Comparison of ENCODE assay signal across 9 mouse cellular contexts in the genomic region with DNA sequence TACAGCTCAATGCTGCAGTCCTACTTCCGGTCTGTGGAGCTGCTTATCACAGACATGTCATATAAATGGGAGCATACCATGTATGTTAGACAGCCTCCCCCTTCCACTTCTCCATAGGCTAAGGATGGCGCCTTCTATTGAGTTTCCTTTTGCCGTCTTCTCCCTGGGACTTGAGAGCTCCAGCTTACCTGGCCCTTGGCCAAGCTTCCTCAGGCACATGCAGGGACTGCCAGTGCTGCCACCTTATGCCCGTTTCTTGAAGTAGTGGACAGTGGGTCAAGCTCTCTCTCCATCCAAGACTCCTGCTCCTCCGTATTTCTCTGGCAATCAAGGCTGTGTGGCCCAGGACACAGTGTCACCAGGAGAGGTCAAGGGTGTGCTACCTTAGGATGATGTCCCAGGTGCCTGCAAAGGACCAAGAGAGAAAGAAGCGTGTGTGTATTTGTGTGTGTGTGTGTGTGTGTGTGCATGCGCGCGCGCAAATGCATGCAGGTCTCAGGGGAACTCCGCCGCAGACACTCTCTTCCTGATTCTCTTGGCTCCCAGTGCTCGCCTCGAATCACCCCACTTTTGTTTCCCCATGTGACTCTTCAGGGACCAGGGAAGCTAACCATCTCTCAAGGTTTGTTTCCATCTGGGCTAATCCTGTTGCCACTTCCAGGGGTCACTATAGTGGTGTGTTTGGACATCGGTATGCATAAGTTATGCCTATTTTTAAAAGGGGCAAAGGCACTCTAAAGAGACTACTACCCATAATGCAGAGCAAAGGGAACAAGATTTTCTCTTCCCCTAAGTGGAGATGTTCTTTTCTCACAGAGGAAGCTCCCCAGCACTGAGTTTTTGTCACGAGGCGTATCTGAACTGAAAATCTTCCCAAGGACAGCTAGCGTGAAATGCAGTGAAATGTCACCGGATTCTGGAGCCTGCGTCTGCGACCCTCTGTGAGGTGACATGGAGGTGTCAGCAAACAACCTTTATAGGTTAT. TPM values are rescaled to one million over a fixed set of nuclear protein-coding genes. Genes with fewer than 3 reads are reported as not detected.
A peak's percentile ranks its signal among the peaks of the same experiment; 100 is the strongest.
DNase-seq lines count a peak whose midpoint lies in the region; ATAC-seq and TF ChIP-seq lines count a peak whose summit lies in the region.
"Had no signal": no experiment of that assay in that cellular context is flagged by ENCODE, and none has a peak within 500 bp of the region (broad histone marks: within the 10 kb centered on the region; RNA-seq: fewer than 3 reads in every experiment).

No protein-coding gene starts in this region.

- WGBS in hindbrain, postnatal 0 days = 69% methylated on average over 21 of the region's 21 CpGs
- WGBS in hindbrain, embryonic 11.5 days = 87% methylated on average over 21 of the region's 21 CpGs
- 67% methylated on average over 21 of the region's 21 CpGs for WGBS in heart, postnatal 0 days

- DNase-seq in hindbrain, postnatal 0 days (ENCODE audit: low spot score) = peak; percentile 94
- DNase-seq in hindbrain, embryonic 11.5 days (ENCODE audit: low spot score) = no peak
- DNase-seq in adipocyte (ENCODE audit: low spot score) = peak; percentile 93
- DNase-seq in heart, postnatal 0 days (ENCODE audit: low spot score) = peak; percentile 84
- peak; percentile 77 to 79 for DNase-seq in left cerebral cortex, postnatal 25 days (ENCODE audit: low spot score in 2 of 2)
- peak; percentile 69 for DNase-seq in ovary, postnatal 14 days (ENCODE audit: low spot score)
- DNase-seq in urinary bladder, postnatal 14 days (ENCODE audit: low spot score) = peak; percentile 87

- ATAC-seq in hindbrain, postnatal 0 days = no peak
- ATAC-seq in hindbrain, embryonic 11.5 days (ENCODE audit: low FRiP score) = no peak
- ATAC-seq in heart, postnatal 0 days (ENCODE audit: insufficient read depth, low read depth) = peak; percentile 58; the same call in 1 of the 2 replicates

- no peaks in the 10 kb centered on the region for H3K27me3 ChIP-seq in hindbrain, postnatal 0 days (ENCODE audit: insufficient read depth, low read length)
- no peaks in the 10 kb centered on the region for H3K27me3 ChIP-seq in hindbrain, embryonic 11.5 days (ENCODE audit: control insufficient read depth, insufficient read depth, low read length)
- H3K27me3 ChIP-seq in heart, postnatal 0 days (ENCODE audit: control insufficient read depth, insufficient read depth, low read length) = no peaks in the 10 kb centered on the region
- H3K27me3 ChIP-seq: limb, embryonic 13.5 days had no signal

- TF ChIP-seq POLR2A in cortical plate, adult 2 months (IDR thresholded peaks at IDR 0.05; ENCODE audit: extremely low read depth, insufficient read depth, low read length) = no peak

- H3K4me3 ChIP-seq in hindbrain, postnatal 0 days (ENCODE audit: low read length) = no peak overlapping the region
- no peak overlapping the region for H3K4me3 ChIP-seq in hindbrain, embryonic 11.5 days (ENCODE audit: low read depth, low read length)
- H3K4me3 ChIP-seq in cortical plate, adult 2 months (ENCODE audit: insufficient read depth, low read length) = no peak overlapping the region
- H3K4me3 ChIP-seq in heart, postnatal 0 days (ENCODE audit: low read depth, low read length) = no peak overlapping the region
- H3K4me3 ChIP-seq: limb, embryonic 13.5 days had no signal

- H3K27ac ChIP-seq in hindbrain, postnatal 0 days = no peak overlapping the region
- no peak overlapping the region for H3K27ac ChIP-seq in hindbrain, embryonic 11.5 days (ENCODE audit: low read depth, low read length)
- peak overlapping the region; percentile 81 for H3K27ac ChIP-seq in cortical plate, adult 2 months (ENCODE audit: insufficient read depth, low read length)
- no peak overlapping the region for H3K27ac ChIP-seq in heart, postnatal 0 days (ENCODE audit: low read depth)
- H3K27ac ChIP-seq: limb, embryonic 13.5 days had no signal

- no peaks in the 10 kb centered on the region for H3K4me1 ChIP-seq in hindbrain, postnatal 0 days (ENCODE audit: insufficient read depth, low read length)
- no peaks in the 10 kb centered on the region for H3K4me1 ChIP-seq in hindbrain, embryonic 11.5 days (replicated peaks; ENCODE audit: control insufficient read depth, insufficient read depth, low read length)
- H3K4me1 ChIP-seq in cortical plate, adult 2 months (ENCODE audit: control insufficient read depth, insufficient read depth, low read length) = no peaks in the 10 kb centered on the region
- no peaks in the 10 kb centered on the region; the same call in 1 of the 2 replicates for H3K4me1 ChIP-seq in heart, postnatal 0 days (ENCODE audit: control insufficient read depth, insufficient read depth)
- H3K4me1 ChIP-seq: limb, embryonic 13.5 days had no signal

- no peaks in the 10 kb centered on the region for H3K9me3 ChIP-seq in hindbrain, postnatal 0 days (ENCODE audit: low read length)
- H3K9me3 ChIP-seq in hindbrain, embryonic 11.5 days (ENCODE audit: control insufficient read depth, low read length) = no peaks in the 10 kb centered on the region
- H3K9me3 ChIP-seq in heart, postnatal 0 days (replicated peaks; ENCODE audit: control insufficient read depth, low read length) = no peaks in the 10 kb centered on the region
- H3K9me3 ChIP-seq: limb, embryonic 13.5 days had no signal

- no peaks in the 10 kb centered on the region for H3K36me3 ChIP-seq in hindbrain, postnatal 0 days (ENCODE audit: insufficient read depth, low read length)
- H3K36me3 ChIP-seq in hindbrain, embryonic 11.5 days (ENCODE audit: control insufficient read depth, insufficient read depth, low read length) = no peaks in the 10 kb centered on the region
- no peaks in the 10 kb centered on the region for H3K36me3 ChIP-seq in heart, postnatal 0 days (replicated peaks; ENCODE audit: control insufficient read depth, insufficient read depth, low read length)
- H3K36me3 ChIP-seq: limb, embryonic 13.5 days had no signal

- TF ChIP-seq CTCF in hindbrain, postnatal 0 days (IDR thresholded peaks at IDR 0.05; ENCODE audit: low read depth) = peak; percentile 81
- TF ChIP-seq CTCF in cortical plate, adult 2 months (IDR thresholded peaks at IDR 0.05; ENCODE audit: extremely low read depth, insufficient read depth, low read length) = peak; percentile 59
- TF ChIP-seq CTCF in heart, postnatal 0 days (IDR thresholded peaks at IDR 0.05; ENCODE audit: low read depth) = peak; percentile 78

- no peak for TF ChIP-seq EP300 in heart, postnatal 0 days (IDR thresholded peaks at IDR 0.05; ENCODE audit: low read depth)

- intact Hi-C loops in left cerebral cortex, postnatal 25 days (cut with DNase I) = loop anchor here (1.0 kb wide), 1 partner anchor 103 kb away; a partner anchor contains a TSS

- H3K9ac ChIP-seq in hindbrain, postnatal 0 days (replicated peaks; ENCODE audit: low read length) = no peak overlapping the region
- H3K9ac ChIP-seq in hindbrain, embryonic 11.5 days (ENCODE audit: low read depth, low read length) = no peak overlapping the region
- no peak overlapping the region for H3K9ac ChIP-seq in heart, postnatal 0 days (replicated peaks; ENCODE audit: low read depth, low read length)
- H3K9ac ChIP-seq: limb, embryonic 13.5 days had no signal

- no peak overlapping the region for H3K4me2 ChIP-seq in hindbrain, postnatal 0 days (ENCODE audit: low read depth, low read length)
- H3K4me2 ChIP-seq in hindbrain, embryonic 11.5 days (replicated peaks; ENCODE audit: low read depth, low read length) = no peak overlapping the region
- H3K4me2 ChIP-seq in heart, postnatal 0 days (ENCODE audit: low read depth, low read length) = no peak overlapping the region; the same call in 1 of the 2 replicates
- H3K4me2 ChIP-seq: limb, embryonic 13.5 days had no signal

RNA-seq across cellular contexts. Expression of a gene that starts 18.3 kb away (rescaled TPM):
- 54.1 and 59.1 TPM in 2 replicates for total RNA-seq in hindbrain, postnatal 0 days (2014; rRNA removed)
- polyA plus RNA-seq in hindbrain, postnatal 0 days (2015; fragmentation: Nextera tagmentation; extraction: Ambion mirVana) = 17.6 and 17.7 TPM in 2 replicates
- 40.8 and 51.6 TPM in 2 replicates for polyA plus RNA-seq in hindbrain, embryonic 11.5 days (2014; fragmentation: Nextera tagmentation; extraction: Ambion mirVana)
- polyA plus RNA-seq in cortical plate, adult 2 months (2012; rRNA removed) = 44.3 and 45.1 TPM in 2 replicates
- total RNA-seq in heart, postnatal 0 days (2014; rRNA removed; ENCODE audit: low replicate concordance) = 27.9 and 33.3 TPM in 2 replicates
- polyA plus RNA-seq in heart, postnatal 0 days (2015; fragmentation: Nextera tagmentation; extraction: Ambion mirVana) = 9.7 and 10.1 TPM in 2 replicates
- 10 to 100 TPM; 81.0 to 88.3 TPM for total RNA-seq in left cerebral cortex, postnatal 25 days (2021)
